Mouse (Mus musculus) intestine, postnatal 0 days (tissue): ENCODE results near the gene C2cd2l. TPM values are rescaled to one million over a fixed set of nuclear protein-coding genes. Genes with fewer than 3 reads are reported as not detected.
"Not testable (repeated sequence)": the region's sequence is repeated elsewhere in the genome, so short reads cannot be mapped to it uniquely, and the experiment has no call there.

Experiments used
- ATAC-seq: fragments of 200-750 bp; cut with Nextera tagmentation; 2 replicates; pipeline ENCODE4 v1.8.0; 2017; ENCODE audit warnings: mild to moderate bottlenecking, moderate TSS enrichment, moderate library complexity
- H3K27ac ChIP-seq: fragments of 300-500 bp; sonication (generic); 2 replicates; pipeline ENCODE4 v1.5.1; 2014; ENCODE audit warnings: mild to moderate bottlenecking, low read depth, low read length, moderate library complexity
- H3K27me3 ChIP-seq: fragments of 300-500 bp; sonication (generic); replicated peaks from 2 replicates; pipeline ENCODE4 v1.6.1; 2014; ENCODE audit warnings: low read length, mixed read lengths; ENCODE audit not compliant: control insufficient read depth, insufficient read depth
- H3K36me3 ChIP-seq: fragments of 300-500 bp; sonication (generic); 2 replicates; pipeline ENCODE4 v1.6.1; 2014; ENCODE audit warnings: mild to moderate bottlenecking, moderate library complexity; ENCODE audit not compliant: control insufficient read depth, insufficient read depth
- H3K4me1 ChIP-seq: fragments of 300-500 bp; sonication (generic); replicated peaks from 2 replicates; pipeline ENCODE4 v1.6.1; 2014; ENCODE audit warnings: antibody characterized with exemption, low read length, mixed read lengths; ENCODE audit not compliant: control insufficient read depth, insufficient read depth
- H3K4me2 ChIP-seq: fragments of 300-500 bp; sonication (generic); replicated peaks from 2 replicates; pipeline ENCODE4 v1.6.1; 2014; ENCODE audit warnings: low read depth, mild to moderate bottlenecking, moderate library complexity
- H3K4me3 ChIP-seq: fragments of 300-500 bp; sonication (generic); 2 replicates; pipeline ENCODE4 v1.5.1; 2014; ENCODE audit warnings: low read depth, low read length
- H3K9ac ChIP-seq: fragments of 300-500 bp; sonication (generic); 2 replicates; pipeline ENCODE4 v1.6.1; 2014; ENCODE audit warnings: mild to moderate bottlenecking, low read depth, low read length
- H3K9me3 ChIP-seq: fragments of 300-500 bp; sonication (generic); 2 replicates; pipeline ENCODE4 v1.6.1; 2016; ENCODE audit warnings: mixed run types; ENCODE audit not compliant: control insufficient read depth
- CTCF ChIP-seq: sonication (generic); IDR thresholded peaks from 2 replicates; pipeline ENCODE4 v1.5.1; 2016; ENCODE audit warnings: low read depth, mild to moderate bottlenecking, control low read depth, antibody characterized with exemption, moderate library complexity
- WGBS: fragments of 180-500 bp; shearing (Covaris S2); extraction: QIAGEN DNeasy Blood & Tissue Kit; methylation state at CpG from one replicate; pipeline ENCODE4 v1.1.7; 2014; 5-methylcytosine and 5-hydroxymethylcytosine counted together
- polyA plus RNA-seq: library from polyadenylated mRNA; unstranded; fragments of >200 nt; fragmentation: Nextera tagmentation; extraction: Ambion mirVana; gene quantifications from 2 replicates; pipeline ENCODE4 v1.2.1, GENCODE M21; 2015

Gene C2cd2l
- polyA plus RNA-seq, 1 experiment from 2014 or later, result 42.4 TPM

GRCm38 (mm10) chr9:44311136-44312134 is 8.7 kb downstream of the C2cd2l start:
- Histone ChIP-seq H3K9me3 (no peaks in the 10 kb centered on the region), H3K27ac (0 out of 2 replicates have a peak overlapping the region, but pooled peaks have one; percentile 30), H3K4me3 (no peak overlapping the region), H3K4me2 (peak overlapping the region; percentile 18), H3K4me1 (no peaks in the 10 kb centered on the region), H3K9ac (no peak overlapping the region), H3K36me3 (peaks cover 46% of the 10 kb centered on the region), H3K27me3 (no peaks in the 10 kb centered on the region)
- peak; percentile 43 for ATAC-seq
- TF ChIP-seq CTCF, result peak; percentile 20; the same call in 1 of the 2 replicates
- WGBS, result 16% methylated on average over 27 of the region's 27 CpGs

GRCm38 (mm10) chr9:44310750-44311135 is 9.3 kb downstream of the C2cd2l start:
- TF ChIP-seq CTCF, result no peak
- no peaks in the 10 kb centered on the region for H3K27me3 ChIP-seq
- 42% methylated on average over 10 of the region's 10 CpGs for WGBS
- H3K4me1 ChIP-seq, result no peaks in the 10 kb centered on the region
- 0 out of 2 replicates have a peak overlapping the region, but pooled peaks have one; percentile 18 for H3K9ac ChIP-seq
- H3K27ac ChIP-seq, result 0 out of 2 replicates have a peak overlapping the region, but pooled peaks have one; percentile 30
- H3K4me3 ChIP-seq, result no peak overlapping the region
- H3K36me3 ChIP-seq, result peaks cover 39% of the 10 kb centered on the region
- no peak for ATAC-seq
- H3K4me2 ChIP-seq, result peak overlapping the region; percentile 18
- H3K9me3 ChIP-seq, result no peaks in the 10 kb centered on the region

GRCm38 (mm10) chr9:44309756-44310155 is 10.3 kb downstream of the C2cd2l start:
- Histone ChIP-seq H3K27me3 (no peaks in the 10 kb centered on the region), H3K4me3 (no peak overlapping the region), H3K36me3 (peaks cover 29% of the 10 kb centered on the region), H3K4me1 (no peaks in the 10 kb centered on the region), H3K9me3 (no peaks in the 10 kb centered on the region), H3K9ac (no peak overlapping the region), H3K27ac (no peak overlapping the region), H3K4me2 (no peak overlapping the region)
- TF ChIP-seq CTCF, result no peak
- ATAC-seq, result no peak
- 72% methylated on average over 3 of the region's 3 CpGs for WGBS

GRCm38 (mm10) chr9:44307248-44307647 is 12.8 kb downstream of the C2cd2l start:
- Histone ChIP-seq H3K27me3 (no peaks in the 10 kb centered on the region), H3K27ac (no peak overlapping the region), H3K9ac (no peak overlapping the region), H3K4me2 (no peak overlapping the region), H3K4me3 (no peak overlapping the region), H3K4me1 (0 out of 2 replicates have a peak, but pooled peaks cover 9% of the 10 kb centered on the region), H3K9me3 (no peaks in the 10 kb centered on the region), H3K36me3 (peaks cover 5% of the 10 kb centered on the region)
- ATAC-seq, result no peak
- TF ChIP-seq CTCF, result no peak
- whole genome bisulfite sequencing, result 77% methylated on average over 2 of the region's 2 CpGs

DNA sequence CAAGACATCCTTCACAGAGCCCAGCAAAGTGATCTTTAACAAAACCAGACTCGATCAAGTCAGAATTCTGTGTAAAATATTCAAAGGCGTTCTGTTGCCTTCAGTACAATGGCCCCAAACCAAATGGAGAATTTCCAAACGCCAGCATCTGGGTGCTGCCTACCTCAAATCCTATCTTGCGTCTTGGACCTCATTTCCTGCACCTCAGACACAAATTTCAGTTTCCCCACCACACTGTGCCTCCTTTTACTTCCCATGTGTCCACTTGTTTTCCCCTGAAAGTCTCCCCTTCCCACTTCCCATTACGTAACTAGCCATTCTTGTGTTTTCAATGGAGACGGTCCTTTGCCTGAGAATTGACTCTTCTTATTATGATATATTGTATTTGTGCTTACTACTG is 13.6 kb downstream of the C2cd2l start:
- 86% methylated on average over 6 of the region's 6 CpGs for WGBS
- no peak overlapping the region for H3K4me2 ChIP-seq
- H3K9ac ChIP-seq, result no peak overlapping the region
- H3K4me1 ChIP-seq, result 0 out of 2 replicates have a peak, but pooled peaks cover 9% of the 10 kb centered on the region
- H3K9me3 ChIP-seq, result no peaks in the 10 kb centered on the region
- H3K27ac ChIP-seq, result no peak overlapping the region
- TF ChIP-seq CTCF, result no peak
- H3K27me3 ChIP-seq, result no peaks in the 10 kb centered on the region
- no peak overlapping the region for H3K4me3 ChIP-seq
- ATAC-seq, result no peak
- peaks cover 13% of the 10 kb centered on the region for H3K36me3 ChIP-seq

DNA sequence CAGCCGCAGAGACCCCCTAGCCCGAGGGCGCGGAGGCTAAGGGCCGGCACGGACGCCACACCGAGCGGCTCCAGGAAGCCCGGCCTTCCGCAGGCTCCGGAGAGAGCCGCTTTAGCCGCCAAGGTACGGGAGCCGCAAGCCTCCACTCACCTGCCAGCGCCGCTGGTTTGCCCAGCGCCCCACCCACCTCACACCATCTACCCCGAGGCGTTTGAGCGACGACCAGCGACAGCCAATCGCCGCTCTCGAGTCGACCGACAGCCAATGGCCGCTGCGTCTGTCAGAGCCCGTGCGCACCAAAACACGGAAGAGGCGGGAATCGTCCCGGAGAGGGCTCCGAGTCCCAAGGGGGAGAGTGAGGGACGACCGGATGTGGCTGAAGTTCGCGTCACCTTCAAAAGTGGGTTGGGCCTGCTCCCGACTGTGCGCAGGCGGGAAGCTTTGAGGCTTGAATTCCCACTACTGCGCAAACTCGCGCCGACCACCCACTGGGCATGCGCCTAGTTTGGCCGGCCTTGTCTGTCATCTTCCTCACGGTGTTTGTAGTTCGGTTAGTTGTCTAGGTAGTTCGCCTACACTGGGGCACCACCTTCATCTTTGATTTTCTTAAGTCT is 14.5 kb downstream of the C2cd2l start, which contains the start of gene Hinfp:
Gene Hinfp (minus strand): TSS at position 206 of the 614 bp plus-strand sequence.
- H3K9ac ChIP-seq, result peak within 1 kb of the TSS; percentile 84

GRCm38 (mm10) chr9:44300001-44300400 is 20.1 kb downstream of the C2cd2l start:
- not testable (repeated sequence) for H3K4me1 ChIP-seq, H3K4me2 ChIP-seq, H3K9ac ChIP-seq, H3K9me3 ChIP-seq, ATAC-seq, H3K27ac ChIP-seq, H3K27me3 ChIP-seq, H3K4me3 ChIP-seq
- H3K36me3 ChIP-seq, result peaks cover 68% of the 10 kb centered on the region
- WGBS, result 92% methylated on average over 3 of the region's 3 CpGs

More for the DNA sequence above, 14.5 kb downstream of the C2cd2l start, which contains the start of gene Hinfp:
- peak within 1 kb of the TSS; percentile 93 for H3K4me3 ChIP-seq
- H3K4me1 ChIP-seq, result 0 out of 2 replicates have a peak, but pooled peaks cover 9% of the 10 kb centered on the region
- H3K27me3 ChIP-seq, result no peaks in the 10 kb centered on the region
- H3K36me3 ChIP-seq, result peaks cover 21% of the 10 kb centered on the region
- ATAC-seq, result peak; percentile 99
- WGBS, result under 1% methylated on average over 54 of the region's 54 CpGs
- no peak for TF ChIP-seq CTCF
- H3K4me2 ChIP-seq, result peak within 1 kb of the TSS; percentile 82
- H3K9me3 ChIP-seq, result no peaks in the 10 kb centered on the region
- H3K27ac ChIP-seq, result peak within 1 kb of the TSS; percentile 88
